Mouse (Mus musculus) gastrocnemius, postnatal 10 days (tissue): ENCODE results near the gene Opn5. TPM values are rescaled to one million over a fixed set of nuclear protein-coding genes. Genes with fewer than 3 reads are reported as not detected.

Experiments
- total RNA-seq, 2 experiments: library from RNA; stranded (reverse); gene quantifications; 2 replicates each; pipeline ENCODE4 v1.2.3; 2021

Opn5 gene
- total RNA-seq, 2 experiments from 2014 or later = not detected

Other genes with a start within 250 kb of the Opn5 start
- under 1 TPM; 0.14 to 0.18 TPM for gene Adgrf4, start 80.9 kb upstream of the Opn5 start, total RNA-seq
- under 1 TPM; 0.12 to 0.41 TPM for gene Adgrf2, start 130.8 kb upstream of the Opn5 start, total RNA-seq